Mouse (Mus musculus) bone marrow, adult 2 months (tissue): ENCODE data around the gene Ttn. TPM values are rescaled to one million over a fixed set of nuclear protein-coding genes. Genes with fewer than 3 reads are reported as not detected.

Experiments
- H3K27ac ChIP-seq: fragments of 200-500 bp; 2 replicates; pipeline ENCODE4 v1.5.1; 2012; ENCODE audit warnings: low read depth, mild to moderate bottlenecking, control low read depth, inconsistent platforms, low read length; ENCODE audit not compliant: control insufficient read depth, poor library complexity, insufficient read depth
- H3K4me1 ChIP-seq: fragments of 200-500 bp; 2 replicates; pipeline ENCODE4 v1.6.1; 2011; ENCODE audit warnings: low read length; ENCODE audit not compliant: control insufficient read depth, insufficient read depth
- H3K4me3 ChIP-seq: fragments of 200-500 bp; replicated peaks from 2 replicates; pipeline ENCODE3; 2011; ENCODE audit warnings: mild to moderate bottlenecking, low read depth, low read length, control low read depth; ENCODE audit not compliant: control insufficient read depth
- CTCF ChIP-seq: fragments of 200-500 bp; IDR thresholded peaks from 2 replicates; pipeline ENCODE4 v1.5.1; 2011; ENCODE audit warnings: low read length, control low read depth; ENCODE audit not compliant: control insufficient read depth, insufficient read depth
- POLR2A ChIP-seq: fragments of 200-500 bp; IDR thresholded peaks from 2 replicates; pipeline ENCODE4 v1.6.1; 2011; ENCODE audit warnings: low read depth, mild to moderate bottlenecking, control low read depth, low read length, borderline replicate concordance; ENCODE audit not compliant: control insufficient read depth
- WGBS: fragments of 180-500 bp; shearing (Covaris S2); methylation state at CpG from one replicate; pipeline ENCODE4 v1.1.7; 2018; 5-methylcytosine and 5-hydroxymethylcytosine counted together
- polyA plus RNA-seq: library from polyadenylated mRNA; stranded (reverse); fragments of >200 nt; gene quantifications from 2 replicates; pipeline ENCODE4 v1.2.4, GENCODE M21; 2011; ENCODE audit warnings: low replicate concordance; ENCODE audit not compliant: missing spikeins, insufficient read depth, insufficient read length

Gene Ttn
- polyA plus RNA-seq, 1 experiment, result 8.3 TPM

- 82% methylated on average over 7 of the region's 7 CpGs for WGBS
- H3K27ac ChIP-seq, result no peak overlapping the region
- no peak for TF ChIP-seq POLR2A
- TF ChIP-seq CTCF, result no peak
These were observed 175.1 kb downstream of the Ttn start for GRCm38 (mm10) chr2:76807284-76807683.

DNA sequence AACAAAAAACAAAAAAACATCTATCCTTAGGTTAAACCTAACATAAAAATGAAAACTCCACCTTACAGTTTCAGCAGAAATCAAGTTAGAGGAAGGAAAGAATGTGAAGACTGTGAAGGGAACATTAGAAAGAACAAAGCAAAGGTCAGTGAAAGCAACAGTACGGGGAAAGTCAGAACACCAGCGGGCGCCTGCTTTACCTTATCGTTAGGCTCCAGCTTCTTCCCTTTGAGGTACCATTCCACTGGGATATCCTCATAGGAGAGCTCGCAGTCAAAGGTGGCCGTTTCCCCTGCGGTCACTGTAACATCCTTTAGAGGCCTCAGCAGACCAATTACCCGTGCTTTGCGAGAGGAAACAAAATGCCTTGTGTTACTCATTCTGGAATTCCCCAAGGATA is 175.5 kb downstream of the Ttn start:
- WGBS, result 83% methylated on average over 9 of the region's 9 CpGs
- H3K4me1 ChIP-seq, result no peaks in the 10 kb centered on the region
- TF ChIP-seq POLR2A, result no peak
- no peak for TF ChIP-seq CTCF

More at GRCm38 (mm10) chr2:76807284-76807683, 175.1 kb downstream of the Ttn start:
- no peak overlapping the region for H3K4me3 ChIP-seq
- H3K4me1 ChIP-seq, result no peaks in the 10 kb centered on the region

DNA sequence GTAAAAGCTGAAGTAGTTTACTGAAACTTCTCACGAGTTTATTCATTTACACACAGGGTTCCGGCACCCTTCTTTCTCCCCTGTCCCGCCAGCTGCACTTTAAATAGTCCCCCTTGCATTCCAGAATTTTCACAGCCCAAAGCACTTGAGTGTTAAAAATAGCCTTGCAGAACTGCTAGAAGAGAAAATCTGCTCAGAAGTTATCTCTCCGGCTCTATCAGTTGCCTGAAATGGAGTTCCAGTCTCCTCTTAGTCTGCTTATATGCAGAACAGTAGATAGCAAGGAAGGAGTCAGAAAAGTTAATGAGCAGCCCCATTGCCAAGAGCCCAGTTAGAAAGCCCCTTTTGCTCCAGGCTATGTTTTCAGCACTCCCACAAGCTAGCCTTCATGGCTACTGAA is 176.0 kb downstream of the Ttn start:
- 84% methylated on average over 4 of the region's 4 CpGs for WGBS
- H3K4me3 ChIP-seq, result no peak overlapping the region
- H3K27ac ChIP-seq, result no peak overlapping the region
- H3K4me1 ChIP-seq, result no peaks in the 10 kb centered on the region
- no peak for TF ChIP-seq POLR2A
- no peak for TF ChIP-seq CTCF

More for the DNA sequence above, 175.5 kb downstream of the Ttn start:
- no peak overlapping the region for H3K4me3 ChIP-seq
- H3K27ac ChIP-seq, result no peak overlapping the region

GRCm38 (mm10) chr2:76805191-76805892 is 177.0 kb downstream of the Ttn start:
- WGBS, result 81% methylated on average over 5 of the region's 5 CpGs
- Histone ChIP-seq H3K27ac (no peak overlapping the region), H3K4me1 (no peaks in the 10 kb centered on the region), H3K4me3 (no peak overlapping the region)
- TF ChIP-seq CTCF (no peak), POLR2A (no peak)

DNA sequence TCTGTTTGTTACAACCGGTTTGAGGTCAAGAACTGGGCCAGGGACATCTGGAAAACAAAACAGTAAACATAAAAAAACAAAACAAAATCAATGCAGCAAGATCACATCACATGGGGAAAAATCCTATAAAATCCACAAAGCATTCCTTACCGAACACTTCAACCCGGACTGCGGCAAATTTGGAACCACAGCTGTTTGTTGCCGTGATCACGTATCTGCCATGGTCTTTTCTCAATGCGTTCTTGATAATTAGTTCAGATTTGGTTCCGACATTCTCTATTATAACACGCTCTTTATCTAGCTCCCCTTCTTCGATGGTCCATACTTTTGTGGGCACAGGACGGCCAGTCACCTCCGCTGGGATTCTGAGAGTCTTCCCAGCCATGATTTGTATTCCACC is 198.2 kb downstream of the Ttn start:
- 90% methylated on average over 12 of the region's 12 CpGs for WGBS
- H3K27ac ChIP-seq, result no peak overlapping the region

DNA sequence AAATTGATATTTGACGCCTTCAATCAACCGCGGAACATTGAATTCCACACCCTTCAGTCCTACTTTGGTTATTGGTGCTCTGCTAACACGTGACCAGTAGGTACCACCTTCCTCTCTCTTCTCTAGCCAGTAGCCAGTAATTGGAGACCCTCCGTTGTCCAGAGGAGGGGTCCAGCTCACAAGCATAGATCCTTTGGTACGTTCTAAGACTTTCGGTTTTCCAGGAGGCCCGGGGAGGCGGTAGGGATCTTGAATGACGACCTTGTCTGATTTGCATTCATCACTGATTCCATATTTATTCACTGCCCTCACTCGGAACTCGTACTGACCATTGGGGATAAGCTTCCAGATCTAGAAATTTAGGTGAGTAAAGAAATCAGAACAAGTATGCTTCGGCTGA is 201.6 kb downstream of the Ttn start:
- Histone ChIP-seq H3K27ac (no peak overlapping the region), H3K4me1 (no peaks in the 10 kb centered on the region), H3K4me3 (no peak overlapping the region)
- 84% methylated on average over 13 of the region's 13 CpGs for WGBS
- TF ChIP-seq CTCF, result no peak
- TF ChIP-seq POLR2A, result no peak

More for the DNA sequence above, 198.2 kb downstream of the Ttn start:
- Histone ChIP-seq H3K4me1 (no peaks in the 10 kb centered on the region), H3K4me3 (no peak overlapping the region)
- TF ChIP-seq POLR2A (no peak), CTCF (no peak)

DNA sequence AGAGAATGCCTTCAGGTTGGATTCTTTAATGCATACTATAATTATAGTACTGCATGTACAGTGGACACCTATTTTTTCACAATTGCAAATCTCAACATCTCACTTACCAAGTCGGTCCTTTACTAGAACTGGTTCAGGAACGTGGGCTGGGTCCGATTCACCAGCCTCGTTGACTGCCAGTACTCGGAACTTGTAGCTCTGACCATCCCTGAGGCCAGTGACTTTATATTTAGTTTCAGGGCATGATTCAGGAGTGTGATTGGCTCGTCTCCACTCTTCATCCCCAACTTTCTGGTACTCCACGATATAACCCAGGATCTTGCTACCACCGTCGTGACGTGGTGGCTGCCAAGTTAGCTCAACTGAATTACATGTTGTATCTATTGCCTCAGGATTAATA is 212.5 kb downstream of the Ttn start:
- TF ChIP-seq CTCF, result no peak
- TF ChIP-seq POLR2A, result no peak
- WGBS, result 88% methylated on average over 10 of the region's 10 CpGs
- Histone ChIP-seq H3K27ac (no peak overlapping the region), H3K4me1 (no peaks in the 10 kb centered on the region; the same call in 1 of the 2 replicates), H3K4me3 (no peak overlapping the region)

- whole genome bisulfite sequencing, result 88% methylated on average over 12 of the region's 12 CpGs
- H3K27ac ChIP-seq, result no peak overlapping the region
- H3K4me1 ChIP-seq, result no peaks in the 10 kb centered on the region; the same call in 1 of the 2 replicates
- TF ChIP-seq CTCF, result no peak
- TF ChIP-seq POLR2A, result no peak
- H3K4me3 ChIP-seq, result no peak overlapping the region
These were observed 215.1 kb downstream of the Ttn start for GRCm38 (mm10) chr2:76767231-76767630.
